Mouse (Mus musculus) kidney, embryonic 15.5 days (tissue): ENCODE measurements around the gene Rtp3. TPM values are rescaled to one million over a fixed set of nuclear protein-coding genes. Genes with fewer than 3 reads are reported as not detected.

ENCODE experiments used
- ATAC-seq: fragments of 200-750 bp; cut with Nextera tagmentation; replicated peaks from 2 replicates; pipeline ENCODE4 v1.8.0; 2017; ENCODE audit warnings: moderate TSS enrichment; ENCODE audit not compliant: low FRiP score
- H3K27ac ChIP-seq: fragments of 300-500 bp; sonication (generic); 2 replicates; pipeline ENCODE4 v1.5.1; 2015; ENCODE audit warnings: mild to moderate bottlenecking, inconsistent platforms
- H3K27me3 ChIP-seq: fragments of 300-500 bp; sonication (generic); 2 replicates; pipeline ENCODE4 v1.6.1; 2015; ENCODE audit warnings: inconsistent platforms
- H3K36me3 ChIP-seq: fragments of 300-500 bp; sonication (generic); 2 replicates; pipeline ENCODE4 v1.6.1; 2015; ENCODE audit warnings: inconsistent platforms
- H3K4me1 ChIP-seq: fragments of 300-500 bp; sonication (generic); 2 replicates; pipeline ENCODE4 v1.6.1; 2015; ENCODE audit warnings: inconsistent platforms
- H3K4me2 ChIP-seq: fragments of 300-500 bp; sonication (generic); 2 replicates; pipeline ENCODE4 v1.6.1; 2015; ENCODE audit warnings: moderate library complexity, mild to moderate bottlenecking, inconsistent platforms
- H3K4me3 ChIP-seq: fragments of 300-500 bp; sonication (generic); replicated peaks from 2 replicates; pipeline ENCODE4 v1.5.1; 2015; ENCODE audit warnings: mild to moderate bottlenecking, inconsistent platforms
- H3K9ac ChIP-seq: fragments of 300-500 bp; sonication (generic); 2 replicates; pipeline ENCODE4 v1.6.1; 2015; ENCODE audit warnings: mild to moderate bottlenecking, inconsistent platforms
- H3K9me3 ChIP-seq: fragments of 300-500 bp; sonication (generic); replicated peaks from 2 replicates; pipeline ENCODE4 v1.6.1; 2016; ENCODE audit warnings: inconsistent platforms
- WGBS: fragments of 180-500 bp; shearing (Covaris S2); methylation state at CpG from one replicate; pipeline ENCODE4 v1.1.7; 2015; ENCODE audit warnings: mixed read lengths; 5-methylcytosine and 5-hydroxymethylcytosine counted together
- polyA plus RNA-seq: library from polyadenylated mRNA; unstranded; fragments of >200 nt; fragmentation: Nextera tagmentation; extraction: Ambion mirVana; gene quantifications from 2 replicates; pipeline ENCODE4 v1.2.1, GENCODE M21; 2015

Gene Rtp3
- polyA plus RNA-seq, 1 experiment from 2014 or later, result 1.0 TPM

DNA sequence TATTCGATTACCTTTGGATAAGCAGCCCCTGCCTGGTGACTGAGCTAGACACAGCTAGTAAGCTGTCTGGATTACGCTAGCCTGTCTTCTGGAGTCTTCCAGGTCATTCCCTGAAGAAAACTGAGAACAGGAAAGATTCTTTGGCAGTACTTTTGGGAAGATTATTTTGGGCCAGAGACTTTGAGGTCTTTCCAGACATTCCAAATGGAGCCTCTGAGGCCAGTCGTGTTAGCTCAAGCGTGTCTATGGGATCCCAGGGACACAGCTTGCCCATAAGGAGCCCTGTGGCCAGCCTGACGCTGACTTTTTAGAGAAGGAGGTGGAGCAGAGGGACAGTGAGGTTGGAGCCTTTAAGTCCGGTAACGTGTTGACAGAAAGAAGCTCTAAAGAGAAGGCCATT, 54.4 kb downstream of the Rtp3 start:
- Histone ChIP-seq H3K4me1 (no peaks in the 10 kb centered on the region), H3K36me3 (no peaks in the 10 kb centered on the region), H3K4me3 (no peak overlapping the region), H3K4me2 (no peak overlapping the region), H3K27me3 (no peaks in the 10 kb centered on the region), H3K9ac (no peak overlapping the region), H3K9me3 (no peaks in the 10 kb centered on the region), H3K27ac (no peak overlapping the region)
- WGBS, result 80% methylated on average over 7 of the region's 7 CpGs
- ATAC-seq, result no peak

Other genes starting within 250 kb of the Rtp3 start
- 1.8 and 3.9 TPM in 2 replicates for gene Myl3, start 248.7 kb downstream of the Rtp3 start, polyA plus RNA-seq
- gene Pth1r, start 243.4 kb downstream of the Rtp3 start, polyA plus RNA-seq, result 67.1 and 70.1 TPM in 2 replicates
- not detected in 2 replicates for gene Prss42, start 192.4 kb downstream of the Rtp3 start, polyA plus RNA-seq
- gene Prss44, start 176.6 kb downstream of the Rtp3 start, polyA plus RNA-seq, result not detected in 2 replicates
- gene Prss43, start 163.9 kb downstream of the Rtp3 start, polyA plus RNA-seq, result not detected in 2 replicates
- not detected in 2 replicates for gene Prss45, start 156.0 kb downstream of the Rtp3 start, polyA plus RNA-seq
- gene Prss46, start 146.1 kb downstream of the Rtp3 start, polyA plus RNA-seq, result 0.13 TPM in 1 of 2 replicates, not detected in the other
- 0.40 and 0.90 TPM in 2 replicates for gene Prss50, start 132.6 kb downstream of the Rtp3 start, polyA plus RNA-seq
- gene Als2cl, start 110.7 kb downstream of the Rtp3 start, polyA plus RNA-seq, result 4.1 and 5.3 TPM in 2 replicates
- gene Tmie, start 110.5 kb downstream of the Rtp3 start, polyA plus RNA-seq, result 1.3 and 1.8 TPM in 2 replicates
- gene Fam240a, start 73.7 kb downstream of the Rtp3 start, polyA plus RNA-seq, result not detected in 2 replicates
- not detected in 2 replicates for gene Tdgf1, start 44.4 kb downstream of the Rtp3 start, polyA plus RNA-seq
- gene Lrrc2, start 39.0 kb downstream of the Rtp3 start, polyA plus RNA-seq, result 0.21 and 0.30 TPM in 2 replicates
- gene Ltf, start 28.7 kb upstream of the Rtp3 start, polyA plus RNA-seq, result 2.7 and 3.7 TPM in 2 replicates
- 1.3 TPM in 2 replicates for gene Ccrl2, start 66.9 kb upstream of the Rtp3 start, polyA plus RNA-seq
- 35.9 and 37.9 TPM in 2 replicates for gene Lrrfip2, start 127.0 kb upstream of the Rtp3 start, polyA plus RNA-seq